Mouse (Mus musculus) myocyte (in vitro differentiated cells): ENCODE data around the gene Cacng5.

Source experiments
- MAX ChIP-seq: IDR thresholded peaks from one replicate; pipeline ENCODE4 v1.6.1; 2011; ENCODE audit warnings: low read depth, mild to moderate bottlenecking, control low read depth
- MYOG ChIP-seq, 3 experiments: IDR thresholded peaks; one replicate each; pipeline ENCODE4 v1.6.1; 2011; ENCODE audit warnings: control low read depth in 2 of 3, low read depth in 2 of 3, mild to moderate bottlenecking in 2 of 3; ENCODE audit not compliant: insufficient read length in 2 of 3, control insufficient read depth in 1 of 3, insufficient read depth in 1 of 3
- POLR2A ChIP-seq: IDR thresholded peaks from one replicate; pipeline ENCODE4 v1.6.1; 2011; ENCODE audit warnings: low read depth, mild to moderate bottlenecking, control low read depth, moderate library complexity; ENCODE audit not compliant: insufficient read length
- POLR2AphosphoS2 ChIP-seq: IDR thresholded peaks from one replicate; pipeline ENCODE4 v1.6.1; 2011; ENCODE audit warnings: low read depth, control low read depth; ENCODE audit not compliant: insufficient read length
- SRF ChIP-seq: IDR thresholded peaks from one replicate; pipeline ENCODE4 v1.6.1; 2011; ENCODE audit warnings: low read depth; ENCODE audit not compliant: control insufficient read depth, insufficient read length
- TCF3 ChIP-seq: IDR thresholded peaks from one replicate; pipeline ENCODE4 v1.6.1; 2011; ENCODE audit warnings: low read depth, control low read depth; ENCODE audit not compliant: insufficient read length
- USF1 ChIP-seq: IDR thresholded peaks from one replicate; pipeline ENCODE4 v1.6.1; 2011; ENCODE audit warnings: low read depth, mild to moderate bottlenecking, control low read depth, moderate library complexity

- TF ChIP-seq TCF3 (no peak), POLR2A (no peak), MYOG (IDR thresholded peaks at IDR 0.05; ENCODE audit: control insufficient read depth in 1 of 3, insufficient read depth in 1 of 3, insufficient read length in 2 of 3, low read depth in 2 of 3) (no peak), POLR2AphosphoS2 (no peak), SRF (no peak), USF1 (no peak), MAX (no peak)
Measured at GRCm38 (mm10) chr11:107900470-107900869, 14.4 kb downstream of the Cacng5 start.
